Mouse (Mus musculus) layer of hippocampus, adult 9-10 months (tissue): Measurements from ENCODE around the gene Il7r.
"Not testable (repeated sequence)": the region's sequence is repeated elsewhere in the genome, so short reads cannot be mapped to it uniquely, and the experiment has no call there.

Experiments used
- DNase-seq: peaks from one replicate; pipeline ENCODE4 v3.0.0; 2022; ENCODE audit warnings: low spot score

Il7r gene

GRCm38 (mm10) chr15:9530076-9530475 is at the start of gene Il7r:
Gene Il7r (minus strand): TSS chr15:9530176.
- DNase-seq, result no peak

- no peak for DNase-seq
Observed at GRCm38 (mm10) chr15:9577303-9577702, 47.3 kb upstream of the Il7r start.

GRCm38 (mm10) chr15:9574796-9575195 is 44.8 kb upstream of the Il7r start:
- no peak for DNase-seq

GRCm38 (mm10) chr15:9573361-9573760 is 43.4 kb upstream of the Il7r start:
- DNase-seq, result no peak

- no peak for DNase-seq
Observed at GRCm38 (mm10) chr15:9572664-9573063, 42.7 kb upstream of the Il7r start.

- no peak for DNase-seq
Observed at GRCm38 (mm10) chr15:9571896-9572295, 41.9 kb upstream of the Il7r start.

GRCm38 (mm10) chr15:9567316-9567715 is 37.3 kb upstream of the Il7r start:
- no peak for DNase-seq

GRCm38 (mm10) chr15:9565396-9565795 is 35.4 kb upstream of the Il7r start:
- no peak for DNase-seq

- DNase-seq, result no peak
Observed at GRCm38 (mm10) chr15:9564156-9564555, 34.2 kb upstream of the Il7r start.

- DNase-seq, result not testable (repeated sequence)
Observed at GRCm38 (mm10) chr15:9557264-9557663, 27.3 kb upstream of the Il7r start.

GRCm38 (mm10) chr15:9548951-9549350 is 19.0 kb upstream of the Il7r start:
- no peak for DNase-seq

- no peak for DNase-seq
Observed at GRCm38 (mm10) chr15:9535200-9535599, 5.2 kb upstream of the Il7r start.

GRCm38 (mm10) chr15:9533356-9533902 is 3.5 kb upstream of the Il7r start:
- DNase-seq, result no peak

GRCm38 (mm10) chr15:9529646-9530045 is 330 bp downstream of the Il7r start:
- DNase-seq, result no peak

- DNase-seq, result no peak
Observed at GRCm38 (mm10) chr15:9528186-9528935, 1.6 kb downstream of the Il7r start.

GRCm38 (mm10) chr15:9526412-9526811 is 3.6 kb downstream of the Il7r start:
- no peak for DNase-seq

- no peak for DNase-seq
Observed at GRCm38 (mm10) chr15:9524907-9525306, 5.1 kb downstream of the Il7r start.

- no peak for DNase-seq
Observed at GRCm38 (mm10) chr15:9523956-9524355, 6.0 kb downstream of the Il7r start.

GRCm38 (mm10) chr15:9523059-9523458 is 6.9 kb downstream of the Il7r start:
- no peak for DNase-seq

GRCm38 (mm10) chr15:9492077-9492476 is 37.9 kb downstream of the Il7r start:
- no peak for DNase-seq

GRCm38 (mm10) chr15:9489417-9490118 is 40.4 kb downstream of the Il7r start:
- DNase-seq, result no peak

- DNase-seq, result no peak
Observed at GRCm38 (mm10) chr15:9473188-9473587, 56.8 kb downstream of the Il7r start.

GRCm38 (mm10) chr15:9472618-9473017 is 57.4 kb downstream of the Il7r start:
- no peak for DNase-seq
